Mouse (Mus musculus) embryonic facial prominence, embryonic 14.5 days (tissue): ENCODE measurements at regions not wholly inside any gene's neighbourhood (a gene's known extent, or its start where the extent isn't known, plus 50 kb on each side); places are given as distances from the start of the nearest gene placed in this dataset.

Experiments
- ATAC-seq: fragments of 200-750 bp; cut with Nextera tagmentation; 2 replicates; pipeline ENCODE4 v1.8.0; 2017; ENCODE audit warnings: low read depth, moderate number of reproducible peaks, moderate TSS enrichment
- DNase-seq: peaks from one replicate; pipeline ENCODE4 v3.0.0-alpha.2; 2015; ENCODE audit warnings: low spot score
- H3K27ac ChIP-seq: fragments of 300-500 bp; sonication (generic); replicated peaks from 2 replicates; pipeline ENCODE4 v1.5.1; 2014; ENCODE audit warnings: low read depth, mild to moderate bottlenecking, low read length, moderate library complexity
- H3K27me3 ChIP-seq: fragments of 300-500 bp; sonication (generic); replicated peaks from 2 replicates; pipeline ENCODE4 v1.6.1; 2014; ENCODE audit warnings: low read length; ENCODE audit not compliant: control insufficient read depth, insufficient read depth
- H3K36me3 ChIP-seq: fragments of 300-500 bp; sonication (generic); 2 replicates; pipeline ENCODE4 v1.6.1; 2014; ENCODE audit warnings: low read length, mixed read lengths; ENCODE audit not compliant: control insufficient read depth, insufficient read depth
- H3K4me1 ChIP-seq: fragments of 300-500 bp; sonication (generic); 2 replicates; pipeline ENCODE4 v1.6.1; 2014; ENCODE audit warnings: antibody characterized with exemption, low read length; ENCODE audit not compliant: control insufficient read depth, insufficient read depth
- H3K4me2 ChIP-seq: fragments of 300-500 bp; sonication (generic); 2 replicates; pipeline ENCODE4 v1.6.1; 2014; ENCODE audit warnings: low read depth, mild to moderate bottlenecking, low read length, moderate library complexity, mixed read lengths
- H3K4me3 ChIP-seq: fragments of 300-500 bp; sonication (generic); 2 replicates; pipeline ENCODE4 v1.5.1; 2014; ENCODE audit warnings: low read depth, mild to moderate bottlenecking, low read length
- H3K9ac ChIP-seq: fragments of 300-500 bp; sonication (generic); 2 replicates; pipeline ENCODE4 v1.6.1; 2014; ENCODE audit warnings: low read depth, mild to moderate bottlenecking, low read length, moderate library complexity, mixed read lengths
- H3K9me3 ChIP-seq: fragments of 300-500 bp; sonication (generic); 2 replicates; pipeline ENCODE4 v1.6.1; 2016; ENCODE audit warnings: low read length; ENCODE audit not compliant: control insufficient read depth
- WGBS: fragments of 180-500 bp; shearing (Covaris S2); extraction: QIAGEN DNeasy Blood & Tissue Kit; methylation state at CpG from one replicate; pipeline ENCODE4 v1.1.7; 2014; 5-methylcytosine and 5-hydroxymethylcytosine counted together

- Histone ChIP-seq H3K4me2 (no peak overlapping the region), H3K4me1 (no peaks in the 10 kb centered on the region; the same call in 1 of the 2 replicates), H3K9me3 (no peaks in the 10 kb centered on the region), H3K36me3 (no peaks in the 10 kb centered on the region), H3K27me3 (no peaks in the 10 kb centered on the region), H3K4me3 (no peak overlapping the region), H3K9ac (no peak overlapping the region), H3K27ac (no peak overlapping the region)
- no peak for ATAC-seq
- DNase-seq = no peak
- WGBS = 91% methylated on average over 2 of the region's 2 CpGs
Observed at GRCm38 (mm10) chr15:67228633-67229032, 727.9 kb upstream of the Lrrc6 start.

- Histone ChIP-seq H3K9ac (no peak overlapping the region), H3K36me3 (no peaks in the 10 kb centered on the region), H3K9me3 (no peaks in the 10 kb centered on the region), H3K27ac (peak overlapping the region; percentile 34; the same call in 1 of the 2 replicates), H3K4me3 (no peak overlapping the region), H3K4me2 (no peak overlapping the region), H3K4me1 (no peaks in the 10 kb centered on the region; the same call in 1 of the 2 replicates), H3K27me3 (no peaks in the 10 kb centered on the region)
- ATAC-seq (peak; percentile 86), DNase-seq (peak; percentile 75)
- 52% methylated on average over 7 of the region's 7 CpGs for WGBS
Observed at GRCm38 (mm10) chr15:67227456-67228164, 726.9 kb upstream of the Lrrc6 start.

GRCm38 (mm10) chr15:67226900-67227299 is 726.2 kb upstream of the Lrrc6 start:
- H3K27ac ChIP-seq = 0 out of 2 replicates have a peak overlapping the region, but pooled peaks have one; percentile 34
- H3K9ac ChIP-seq = no peak overlapping the region
- no peaks in the 10 kb centered on the region for H3K27me3 ChIP-seq
- ATAC-seq (no peak), DNase-seq (no peak)
- H3K9me3 ChIP-seq = no peaks in the 10 kb centered on the region
- no peaks in the 10 kb centered on the region for H3K36me3 ChIP-seq
- no peaks in the 10 kb centered on the region; the same call in 1 of the 2 replicates for H3K4me1 ChIP-seq
- WGBS = 52% methylated on average over 9 of the region's 9 CpGs
- H3K4me3 ChIP-seq = no peak overlapping the region
- no peak overlapping the region for H3K4me2 ChIP-seq
